Mouse (Mus musculus) c-Kit-positive CD71-positive TER-119-negative erythroid progenitor cells, embryonic 14.5 days (primary cell): ENCODE results near the gene Kcnd3.

Source experiments
- DNase-seq: peaks from one replicate; pipeline ENCODE4 v3.0.0-alpha.2; 2013; ENCODE audit warnings: low read depth

Kcnd3 gene

DNA sequence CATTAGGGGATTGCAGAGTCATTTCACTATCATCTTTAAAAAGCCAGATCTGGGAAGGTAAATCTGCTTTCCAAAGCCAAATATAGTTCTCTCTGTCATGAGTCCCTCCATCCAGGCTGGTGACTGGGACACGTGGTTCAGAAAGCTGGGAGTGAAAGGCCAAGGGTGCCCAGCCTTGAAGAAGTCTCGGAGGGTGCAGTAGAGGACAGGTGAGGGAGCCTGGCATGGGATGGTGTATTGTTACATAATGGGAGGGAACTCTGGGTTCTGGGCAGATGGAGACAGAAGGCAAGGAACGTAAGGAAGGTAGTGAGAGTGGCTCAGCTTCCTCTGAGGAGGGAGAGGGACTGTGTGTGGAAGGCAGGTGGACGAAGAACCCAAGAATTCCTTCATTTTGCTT lies 5.5 kb downstream of the Kcnd3 start:
- DNase-seq: no peak

- no peak for DNase-seq
Observed at GRCm38 (mm10) chr3:105466538-105466937, 14.4 kb downstream of the Kcnd3 start.

DNA sequence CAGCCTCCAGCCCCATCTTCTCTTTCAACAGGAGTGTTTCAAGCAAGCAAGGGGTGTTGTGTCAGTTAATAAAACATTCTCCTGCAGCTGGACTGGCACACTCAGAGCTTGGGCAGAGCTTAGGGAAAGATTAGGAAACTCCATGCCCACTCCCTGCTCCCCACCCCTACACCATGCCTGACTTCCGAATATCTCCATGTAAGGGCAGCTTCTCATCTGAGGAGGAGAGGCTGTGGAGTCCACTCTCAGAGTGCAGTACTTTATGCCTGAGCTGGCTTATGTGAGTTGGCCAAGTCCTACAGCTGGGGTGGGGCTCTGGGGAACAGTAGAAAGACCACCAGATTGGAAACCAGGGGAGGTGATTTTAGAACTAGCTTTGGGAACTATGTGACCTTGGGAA lies 20.4 kb downstream of the Kcnd3 start:
- no peak for DNase-seq

- no peak for DNase-seq
Observed at GRCm38 (mm10) chr3:105476408-105476807, 24.3 kb downstream of the Kcnd3 start.

DNA sequence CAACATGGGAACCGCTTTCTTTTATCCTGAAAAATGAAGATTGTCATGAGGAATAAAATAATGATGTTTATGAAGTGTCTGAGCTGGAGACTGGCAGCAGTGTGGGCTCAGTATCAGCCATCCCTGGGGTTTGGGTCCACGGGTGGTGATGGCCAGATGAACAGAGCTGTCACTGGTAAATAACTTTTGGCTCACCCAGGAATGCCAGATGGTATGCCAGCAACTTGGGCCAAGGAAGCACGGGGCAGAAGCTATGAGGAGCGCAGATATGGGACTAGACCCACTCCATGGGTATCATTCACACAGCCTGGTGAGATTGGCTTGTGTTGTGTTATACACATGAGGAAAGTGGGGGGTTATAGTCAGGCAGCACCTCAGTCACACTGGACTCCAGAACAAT lies 26.7 kb downstream of the Kcnd3 start:
- no peak for DNase-seq

DNA sequence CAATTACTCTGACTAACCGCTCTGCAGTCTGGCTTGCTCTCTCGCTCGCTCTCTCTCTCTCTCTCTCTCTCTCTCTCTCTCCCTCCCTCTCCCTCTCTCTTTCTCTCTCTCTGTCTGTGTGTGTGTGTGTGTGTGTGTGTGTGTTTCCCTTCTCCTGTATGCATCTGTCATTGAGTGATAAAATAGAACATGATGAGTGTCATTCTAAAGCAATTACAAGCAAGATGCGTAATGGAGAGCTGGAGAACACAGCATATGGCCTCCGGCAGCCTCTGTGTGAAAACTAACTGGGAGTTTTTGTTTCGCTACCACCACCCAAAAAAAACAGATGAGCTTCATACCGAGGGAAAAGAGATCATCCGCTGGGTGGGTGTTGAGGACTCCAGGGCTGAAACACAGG lies 29.3 kb downstream of the Kcnd3 start:
- DNase-seq: no peak

DNA sequence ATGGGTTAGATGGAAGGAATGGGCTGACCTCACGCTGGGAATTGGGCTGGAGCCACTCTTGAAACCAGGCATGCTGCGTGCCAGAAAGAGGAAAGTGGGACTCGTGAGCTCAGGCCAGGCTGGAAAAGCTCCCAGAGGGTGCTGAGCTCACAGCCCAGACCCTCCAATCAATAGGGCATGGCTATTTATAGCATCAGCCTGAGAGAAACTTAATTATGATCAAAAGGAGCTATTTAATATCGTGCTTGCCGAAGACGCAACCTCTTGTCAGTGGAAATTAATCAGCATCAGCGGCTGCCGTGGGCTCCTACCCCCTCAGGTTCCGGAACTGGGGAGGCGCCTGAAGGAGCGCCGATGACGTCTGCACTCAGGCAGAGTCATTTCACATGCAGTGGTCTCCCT lies 31.5 kb downstream of the Kcnd3 start:
- no peak for DNase-seq

- DNase-seq: peak; percentile 10
Observed at GRCm38 (mm10) chr3:105487171-105487570, 35.0 kb downstream of the Kcnd3 start.

DNA sequence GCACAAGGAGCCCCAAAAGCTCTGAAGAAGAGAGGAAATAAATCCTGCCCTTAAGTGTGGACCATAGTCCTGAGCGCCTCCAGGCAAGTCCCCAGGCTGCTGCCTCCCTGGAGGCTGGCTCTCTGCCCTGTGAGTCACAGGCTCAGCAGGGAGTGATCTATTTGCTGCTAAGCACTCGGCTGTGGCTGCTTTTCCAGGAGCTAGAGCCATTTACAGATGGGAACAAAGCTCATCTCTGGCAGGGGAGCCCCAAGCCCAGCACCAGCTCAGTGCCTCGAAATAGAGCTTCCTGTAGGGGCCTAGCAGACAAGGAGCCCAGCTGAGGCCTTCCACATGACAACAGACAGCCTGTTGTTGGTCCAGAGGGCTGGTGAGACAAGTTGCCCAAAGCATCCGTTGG lies 37.5 kb downstream of the Kcnd3 start:
- DNase-seq: no peak

- DNase-seq: no peak
Observed at GRCm38 (mm10) chr3:105494886-105495285, 42.8 kb downstream of the Kcnd3 start.

- DNase-seq: no peak
Observed at GRCm38 (mm10) chr3:105496216-105496615, 44.1 kb downstream of the Kcnd3 start.

GRCm38 (mm10) chr3:105496935-105497334 lies 44.8 kb downstream of the Kcnd3 start:
- DNase-seq: no peak

DNA sequence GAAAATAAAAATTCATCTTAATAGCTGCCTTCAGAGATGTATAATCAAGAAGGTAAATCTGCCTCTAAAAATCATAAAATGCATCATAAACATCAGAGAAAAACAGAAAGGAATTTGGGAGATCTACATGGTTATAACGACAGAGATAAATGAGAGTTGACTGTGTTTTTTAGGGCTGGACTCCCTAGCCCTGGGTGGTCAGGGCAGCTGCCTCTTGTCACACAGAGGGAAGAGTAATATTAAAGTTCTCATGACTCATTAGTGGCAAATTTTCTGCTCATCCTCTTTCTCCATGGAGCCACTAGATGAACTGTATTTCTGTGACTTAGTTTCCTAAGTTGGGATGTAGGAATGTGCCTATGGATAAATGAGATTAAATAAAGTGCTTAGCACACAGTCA lies 48.9 kb downstream of the Kcnd3 start:
- DNase-seq: no peak

- no peak for DNase-seq
Observed at GRCm38 (mm10) chr3:105504272-105504671, 52.1 kb downstream of the Kcnd3 start.

- DNase-seq: no peak
Observed at GRCm38 (mm10) chr3:105505161-105505872, 53.2 kb downstream of the Kcnd3 start.

GRCm38 (mm10) chr3:105505873-105506170 lies 53.7 kb downstream of the Kcnd3 start:
- DNase-seq: no peak

GRCm38 (mm10) chr3:105506592-105506991 lies 54.5 kb downstream of the Kcnd3 start:
- no peak for DNase-seq

DNA sequence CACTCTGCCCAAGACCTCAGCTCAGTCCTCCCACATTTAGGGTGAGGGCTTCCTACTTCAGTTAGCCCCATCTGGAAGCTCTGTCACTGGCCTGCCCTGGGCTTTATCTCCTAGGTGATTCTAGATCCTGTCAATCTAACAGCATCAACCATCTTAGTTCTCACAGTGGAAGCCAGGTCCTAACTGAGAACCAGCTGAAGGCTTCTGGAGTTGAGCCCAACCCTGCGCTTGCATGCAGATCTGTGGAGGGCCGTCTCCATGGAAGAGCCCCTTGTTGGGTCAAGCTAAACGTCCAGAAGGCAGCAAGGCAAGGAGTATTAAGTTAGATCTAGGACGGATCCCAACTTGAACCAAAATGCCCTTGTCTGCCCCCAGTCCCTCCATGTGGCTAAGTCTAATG lies 57.2 kb downstream of the Kcnd3 start:
- DNase-seq: no peak

- DNase-seq: no peak
Observed at GRCm38 (mm10) chr3:105511836-105512235, 59.7 kb downstream of the Kcnd3 start.

DNA sequence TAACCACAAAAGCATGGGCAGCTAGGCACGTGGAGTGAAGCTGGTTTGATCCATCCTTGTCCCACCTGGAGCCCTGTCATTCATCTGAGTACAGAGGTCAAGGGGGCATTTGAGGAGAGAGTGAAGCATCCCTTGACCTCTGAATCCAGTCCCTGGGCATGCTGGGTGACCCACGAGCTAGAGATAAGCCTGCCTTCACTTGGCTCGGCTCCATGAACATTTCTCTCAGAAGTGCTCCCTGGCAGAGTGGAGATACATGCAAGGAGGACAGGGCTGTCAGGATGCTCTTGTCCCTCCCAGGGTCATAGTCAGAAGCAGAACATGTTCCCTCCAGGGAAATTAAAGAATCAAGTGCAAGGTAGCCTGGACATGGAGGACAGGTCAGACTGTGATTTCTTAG lies 62.1 kb downstream of the Kcnd3 start:
- no peak for DNase-seq

GRCm38 (mm10) chr3:105515035-105515434 lies 62.9 kb downstream of the Kcnd3 start:
- DNase-seq: no peak

DNA sequence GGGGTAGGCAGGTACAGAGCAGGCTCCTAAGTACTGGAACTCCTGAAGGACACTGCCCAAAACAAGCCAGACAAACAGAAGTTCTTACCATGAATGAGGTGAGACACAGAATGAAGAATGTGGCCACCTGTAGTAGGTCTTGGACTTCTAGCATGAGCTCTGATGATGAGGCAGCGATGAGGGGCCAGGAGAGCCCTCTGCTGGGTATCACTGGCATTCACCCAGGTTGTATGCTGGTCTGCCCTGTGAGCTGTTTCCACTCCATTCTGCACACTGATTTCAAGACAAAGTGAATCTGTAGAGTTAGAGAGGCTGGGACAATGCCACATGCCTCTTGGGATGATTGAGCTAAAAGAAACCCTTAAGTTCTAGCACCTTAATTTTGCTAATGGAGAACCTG lies 63.5 kb downstream of the Kcnd3 start:
- no peak for DNase-seq

GRCm38 (mm10) chr3:105520446-105520845 lies 68.3 kb downstream of the Kcnd3 start:
- no peak for DNase-seq

GRCm38 (mm10) chr3:105521178-105521631 lies 69.1 kb downstream of the Kcnd3 start:
- DNase-seq: no peak

- DNase-seq: no peak
Observed at GRCm38 (mm10) chr3:105521639-105522038, 69.5 kb downstream of the Kcnd3 start.
